Mouse (Mus musculus): ENCODE results near the gene Prkar2a.
A peak's percentile ranks its signal among the peaks of the same experiment; 100 is the strongest.

The Prkar2a gene

GRCm38 (mm10) chr9:108752142-108752920 is 63.2 kb downstream of the Prkar2a start:
- DNase-seq (ENCODE audit: low spot score in 2 of 2), result no peak

GRCm38 (mm10) chr9:108753326-108753725 is 64.2 kb downstream of the Prkar2a start:
- peak; percentile 28 to 49 for DNase-seq (ENCODE audit: low spot score in 2 of 2)

GRCm38 (mm10) chr9:108753976-108754375 is 64.9 kb downstream of the Prkar2a start:
- DNase-seq (ENCODE audit: low spot score in 2 of 2), result no peak

- DNase-seq (ENCODE audit: low spot score in 2 of 2), result no peak
Observed at GRCm38 (mm10) chr9:108754423-108754822, 65.3 kb downstream of the Prkar2a start.

- DNase-seq (ENCODE audit: low spot score in 2 of 2), result no peak
Observed at GRCm38 (mm10) chr9:108757406-108757805, 68.3 kb downstream of the Prkar2a start.

GRCm38 (mm10) chr9:108759121-108759520 is 70.0 kb downstream of the Prkar2a start:
- no peak for DNase-seq (ENCODE audit: low spot score in 2 of 2)

- DNase-seq (ENCODE audit: low spot score in 2 of 2), result peak; percentile 55 to 78
Observed at GRCm38 (mm10) chr9:108759805-108760204, 70.7 kb downstream of the Prkar2a start.

GRCm38 (mm10) chr9:108761561-108761960 is 72.4 kb downstream of the Prkar2a start:
- no peak for DNase-seq (ENCODE audit: low spot score in 2 of 2)

GRCm38 (mm10) chr9:108764971-108765370 is 75.9 kb downstream of the Prkar2a start:
- DNase-seq (ENCODE audit: low spot score in 2 of 2), result no peak

GRCm38 (mm10) chr9:108776614-108777013 is 87.5 kb downstream of the Prkar2a start:
- DNase-seq (ENCODE audit: low spot score in 2 of 2), result no peak

- no peak for DNase-seq (ENCODE audit: low spot score in 2 of 2)
Observed at GRCm38 (mm10) chr9:108777276-108777675, 88.2 kb downstream of the Prkar2a start.

GRCm38 (mm10) chr9:108780959-108781358 is 91.8 kb downstream of the Prkar2a start:
- DNase-seq (ENCODE audit: low spot score in 2 of 2), result no peak

- no peak for DNase-seq (ENCODE audit: low spot score in 2 of 2)
Observed at GRCm38 (mm10) chr9:108781891-108782290, 92.8 kb downstream of the Prkar2a start.

GRCm38 (mm10) chr9:108782836-108783547 is 93.9 kb downstream of the Prkar2a start:
- no peak for DNase-seq (ENCODE audit: low spot score in 2 of 2)

- DNase-seq (ENCODE audit: low spot score in 2 of 2), result peak; percentile 88 to 96
Observed at GRCm38 (mm10) chr9:108783548-108784463, 94.7 kb downstream of the Prkar2a start, which contains the start of gene Ip6k2. Gene Ip6k2 (plus strand): TSS chr9:108783796.

- no peak for DNase-seq (ENCODE audit: low spot score in 2 of 2)
Observed at GRCm38 (mm10) chr9:108785416-108785815, 96.3 kb downstream of the Prkar2a start.

GRCm38 (mm10) chr9:108786494-108786893 is 97.4 kb downstream of the Prkar2a start:
- DNase-seq (ENCODE audit: low spot score in 2 of 2), result no peak

GRCm38 (mm10) chr9:108787080-108787479 is 98.0 kb downstream of the Prkar2a start:
- no peak for DNase-seq (ENCODE audit: low spot score in 2 of 2)

- DNase-seq (ENCODE audit: low spot score in 2 of 2), result no peak
Observed at GRCm38 (mm10) chr9:108788713-108789112, 99.6 kb downstream of the Prkar2a start.

GRCm38 (mm10) chr9:108792307-108792706 is 103.2 kb downstream of the Prkar2a start:
- no peak for DNase-seq (ENCODE audit: low spot score in 2 of 2)

- DNase-seq (ENCODE audit: low spot score in 2 of 2), result no peak
Observed at GRCm38 (mm10) chr9:108792730-108793129, 103.6 kb downstream of the Prkar2a start.

GRCm38 (mm10) chr9:108795281-108795680 is 106.2 kb downstream of the Prkar2a start:
- no peak for DNase-seq (ENCODE audit: low spot score in 2 of 2)
